Mouse (Mus musculus) frontal cortex, adult 2 months (tissue): ENCODE measurements at regions not wholly inside any gene's neighbourhood (a gene's known extent, or its start where the extent isn't known, plus 50 kb on each side); places are given as distances from the start of the nearest gene placed in this dataset.

Source experiments
- DNase-seq, 2 experiments: peaks; one replicate each; pipeline ENCODE4 v3.0.0; 2022; ENCODE audit warnings: low spot score in 1 of 2; ENCODE audit errors: extremely low spot score in 1 of 2

DNA sequence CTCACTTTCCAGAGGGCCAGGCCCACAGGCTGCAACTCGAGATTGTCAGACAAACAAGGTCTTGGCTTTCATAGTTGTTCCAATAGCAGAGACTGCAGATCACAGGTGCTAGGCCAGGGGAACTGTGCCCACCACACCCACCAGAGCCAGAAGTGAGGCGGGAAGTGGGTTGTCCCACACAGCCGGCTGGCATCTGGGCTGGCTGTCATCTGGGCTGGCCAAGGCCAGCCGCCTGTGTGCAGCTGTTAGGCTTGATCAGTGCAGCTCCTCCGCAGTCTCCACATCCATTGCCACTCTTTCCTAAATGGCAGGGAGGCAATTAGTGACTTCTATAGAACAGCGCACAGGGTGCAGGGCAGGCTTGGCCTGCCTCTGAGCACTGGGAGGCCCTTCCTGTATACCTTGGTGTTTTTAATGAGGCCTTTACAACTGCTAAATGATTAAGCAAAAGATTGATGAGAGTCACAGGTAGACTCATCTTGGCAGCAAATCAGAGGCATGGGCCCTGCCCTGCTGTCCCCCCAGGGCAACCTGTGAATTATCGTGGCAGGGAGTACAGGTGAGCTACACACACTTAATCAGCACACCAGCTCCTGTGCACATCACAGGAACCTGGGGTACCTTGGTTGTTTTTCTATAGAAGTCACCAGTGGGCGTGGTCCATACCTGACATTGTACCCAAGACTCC, 122.9 kb downstream of the Bmp7 start:
- DNase-seq, result no peak
